Mouse (Mus musculus) telencephalon, adult 2 months (tissue): ENCODE measurements around the gene Cela2a.

Source experiments
- DNase-seq: peaks from one replicate; pipeline ENCODE4 v3.0.0-alpha.2; 2011; ENCODE audit warnings: low read depth, low spot score

The Cela2a gene

GRCm38 (mm10) chr4:141826060-141826459 lies at the start of gene Cela2a:
TSS of gene Cela2a (minus strand) at chr4:141826160.
- no peak for DNase-seq

- DNase-seq = no peak
These were observed 49.6 kb upstream of the Cela2a start for GRCm38 (mm10) chr4:141875481-141876108.

GRCm38 (mm10) chr4:141874601-141875460 lies 48.9 kb upstream of the Cela2a start, which contains the start of gene Efhd2:
TSS of gene Efhd2 (minus strand) at chr4:141874920.
- no peak for DNase-seq

- DNase-seq = no peak
These were observed 48.2 kb upstream of the Cela2a start for GRCm38 (mm10) chr4:141874111-141874600.

GRCm38 (mm10) chr4:141872977-141873376 lies 47.0 kb upstream of the Cela2a start:
- no peak for DNase-seq

DNA sequence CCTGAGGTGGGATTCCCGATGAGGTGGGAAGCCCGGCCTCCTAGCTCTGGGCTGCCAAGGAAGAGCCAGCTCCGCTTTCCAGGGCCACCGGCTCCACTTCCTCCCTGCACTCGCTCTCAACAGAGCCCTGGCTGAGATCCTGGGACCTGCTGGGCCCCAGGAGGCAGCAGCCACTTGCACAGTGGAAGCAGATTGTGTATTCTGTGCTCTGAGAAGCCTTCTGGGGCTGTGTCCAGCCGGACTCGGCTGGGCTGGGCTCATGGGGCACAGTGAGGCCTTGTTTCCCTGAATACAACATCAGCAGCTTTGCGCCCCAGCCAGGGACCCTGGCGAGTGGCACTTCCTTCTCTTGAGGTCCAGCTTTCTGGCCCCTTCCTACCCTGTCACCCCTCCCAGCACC lies 45.9 kb upstream of the Cela2a start:
- DNase-seq = no peak

- DNase-seq = no peak
These were observed 45.4 kb upstream of the Cela2a start for GRCm38 (mm10) chr4:141871333-141871725.

DNA sequence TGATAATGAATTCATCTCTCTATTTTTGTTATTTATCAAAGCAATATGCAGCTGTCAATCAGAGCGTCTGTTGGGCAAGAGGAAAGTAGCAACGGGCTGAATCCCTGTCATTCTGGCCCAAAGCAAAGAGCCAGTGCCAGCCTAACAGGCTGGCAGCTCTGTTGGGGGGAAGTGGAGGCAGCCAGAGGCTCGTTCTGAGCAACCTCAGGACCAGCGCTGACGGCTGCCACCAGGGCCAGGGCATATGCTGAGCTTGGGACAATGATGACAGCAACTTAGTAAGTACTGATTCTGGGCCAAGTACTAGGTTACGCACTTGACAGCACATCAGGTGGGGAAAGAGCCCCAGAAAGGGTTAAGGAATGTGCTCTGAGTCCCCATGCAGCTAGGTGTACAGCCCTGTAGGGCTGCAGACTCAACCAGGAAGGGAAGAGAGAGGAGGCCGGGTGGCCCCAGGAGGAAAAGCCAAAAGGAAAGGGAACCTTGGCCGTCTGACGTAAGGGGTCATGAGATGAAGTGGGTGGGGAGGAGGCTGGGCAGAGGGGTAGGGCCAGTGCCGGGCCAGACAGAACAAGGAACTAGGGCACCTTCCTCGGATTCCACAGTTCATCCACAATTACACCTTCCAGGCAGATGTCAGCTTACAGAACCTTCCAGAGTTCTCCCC lies 44.8 kb upstream of the Cela2a start:
- no peak for DNase-seq

DNA sequence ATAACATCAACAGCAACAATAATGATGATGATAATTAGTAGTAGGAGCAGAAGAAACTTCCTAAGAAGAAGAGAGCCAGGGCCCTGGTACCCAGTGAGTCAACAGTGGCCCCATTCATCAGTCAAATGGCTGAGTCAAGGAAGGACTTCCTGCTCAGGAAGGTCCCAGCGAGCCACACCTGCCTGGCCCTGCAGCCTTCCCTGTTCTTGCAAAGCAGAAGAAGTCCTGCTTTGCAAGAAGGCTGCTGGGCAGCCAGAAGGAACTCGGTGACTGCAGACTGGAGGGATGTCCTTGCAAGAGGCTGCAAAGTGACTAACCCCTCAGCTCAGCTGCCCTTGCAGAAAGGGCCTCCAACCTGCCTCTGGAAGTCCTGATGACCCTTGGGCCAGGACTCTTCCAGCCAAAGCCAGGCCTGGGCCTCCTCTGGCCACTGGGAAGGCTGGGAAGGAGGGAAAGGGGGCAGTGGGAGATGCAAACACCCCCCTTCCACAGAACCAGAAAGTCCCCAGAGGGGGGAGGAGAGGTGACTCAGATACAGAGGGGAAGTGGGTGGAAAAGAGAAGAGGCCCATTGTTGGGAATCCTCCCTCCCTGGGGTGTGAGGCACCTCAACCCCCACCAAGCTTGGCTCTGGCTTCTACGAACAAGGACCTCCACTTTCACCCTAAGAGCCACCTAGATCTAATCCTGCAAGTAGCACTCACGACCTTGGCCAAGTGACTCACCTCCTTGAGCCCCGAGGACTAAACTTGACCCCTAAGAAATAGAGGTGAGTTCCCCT lies 43.7 kb upstream of the Cela2a start:
- DNase-seq = no peak

DNA sequence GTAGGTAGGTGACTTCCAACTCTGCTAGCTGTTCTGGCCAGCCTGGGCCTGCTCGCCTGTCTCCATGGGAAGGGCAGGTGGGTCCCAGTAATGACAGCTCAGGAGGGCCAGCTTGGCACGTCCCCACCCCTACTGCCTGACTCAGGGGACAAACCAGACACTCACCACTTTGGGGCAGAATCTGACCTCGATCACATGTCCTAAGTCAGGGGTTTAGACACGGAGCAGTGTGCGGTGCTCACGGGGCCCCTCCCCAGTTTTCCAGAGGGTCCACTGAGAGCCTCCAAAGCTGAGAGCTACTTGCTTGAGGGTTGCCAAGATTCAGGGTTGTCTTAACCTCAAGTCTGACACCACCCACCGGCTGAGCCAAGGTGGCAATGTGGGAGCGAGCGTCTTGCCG lies 42.1 kb upstream of the Cela2a start:
- DNase-seq = no peak

GRCm38 (mm10) chr4:141867498-141867897 lies 41.5 kb upstream of the Cela2a start:
- DNase-seq = no peak

GRCm38 (mm10) chr4:141866933-141867490 lies 41.1 kb upstream of the Cela2a start:
- no peak for DNase-seq

DNA sequence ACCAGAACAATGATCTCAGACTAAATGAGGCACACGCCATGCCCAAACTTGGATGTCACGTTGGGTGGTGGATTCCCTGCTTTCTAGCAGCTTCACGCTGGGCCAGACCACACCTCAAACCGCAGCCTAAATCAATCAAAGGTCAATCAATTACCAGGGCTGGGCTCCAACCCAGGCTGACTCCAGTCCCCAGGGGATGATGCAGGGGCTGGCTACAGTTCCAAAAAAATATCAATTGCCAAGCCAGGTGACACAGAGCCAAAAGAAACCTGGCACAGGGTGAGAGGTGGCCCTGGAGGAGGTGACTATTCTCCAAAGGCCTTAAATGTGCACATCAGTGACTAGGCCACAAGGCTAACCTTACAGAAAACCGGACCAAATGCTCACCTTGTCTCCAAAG lies 39.6 kb upstream of the Cela2a start:
- DNase-seq = no peak

DNA sequence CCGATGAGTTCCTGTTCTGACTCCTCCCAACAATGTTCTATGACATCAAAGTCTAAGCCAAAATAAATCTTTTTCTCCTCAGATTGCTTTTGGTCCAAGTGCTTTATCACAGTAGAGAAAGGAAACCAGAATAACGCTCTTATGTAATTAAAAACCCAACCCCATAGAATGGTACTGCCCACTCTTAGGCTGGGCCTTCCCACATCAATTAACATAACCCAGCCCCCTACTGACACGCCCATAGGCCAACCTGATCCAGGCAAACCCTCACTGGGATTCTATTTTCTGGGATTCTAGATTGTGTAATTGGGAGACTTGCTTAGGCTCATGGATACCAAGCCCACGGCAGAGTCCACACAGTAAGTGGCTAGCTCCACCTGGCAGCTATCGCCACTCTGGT lies 39.0 kb upstream of the Cela2a start:
- no peak for DNase-seq

GRCm38 (mm10) chr4:141864506-141864905 lies 38.5 kb upstream of the Cela2a start:
- DNase-seq = no peak

DNA sequence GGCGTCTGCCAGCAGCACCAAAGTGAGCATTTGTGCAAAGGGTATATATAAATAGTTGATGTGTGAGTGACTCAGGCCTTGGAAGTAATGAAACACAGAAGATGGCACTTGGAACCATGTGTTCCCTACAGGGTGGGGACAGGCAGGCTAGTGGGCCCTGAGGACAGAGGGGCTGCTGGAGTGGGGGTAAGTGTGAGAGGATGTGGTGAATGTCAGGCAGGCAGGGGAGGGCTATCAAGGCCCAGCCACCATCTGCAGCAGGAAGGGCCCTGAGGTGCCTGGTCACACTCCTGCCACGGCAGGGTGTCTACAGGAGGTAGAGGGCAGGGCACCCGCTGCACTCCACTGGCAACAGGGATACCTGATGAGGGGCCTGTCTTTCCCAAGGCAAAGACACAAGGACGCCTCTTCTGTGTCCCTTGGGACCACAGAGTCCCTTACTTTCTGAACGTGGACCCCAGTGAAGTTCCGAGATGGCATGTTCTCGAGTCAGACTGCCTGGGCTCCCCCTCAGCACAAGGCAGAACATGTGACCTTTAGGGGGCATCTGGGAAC lies 37.8 kb upstream of the Cela2a start:
- DNase-seq = no peak

GRCm38 (mm10) chr4:141862867-141863266 lies 36.9 kb upstream of the Cela2a start:
- DNase-seq = no peak

DNA sequence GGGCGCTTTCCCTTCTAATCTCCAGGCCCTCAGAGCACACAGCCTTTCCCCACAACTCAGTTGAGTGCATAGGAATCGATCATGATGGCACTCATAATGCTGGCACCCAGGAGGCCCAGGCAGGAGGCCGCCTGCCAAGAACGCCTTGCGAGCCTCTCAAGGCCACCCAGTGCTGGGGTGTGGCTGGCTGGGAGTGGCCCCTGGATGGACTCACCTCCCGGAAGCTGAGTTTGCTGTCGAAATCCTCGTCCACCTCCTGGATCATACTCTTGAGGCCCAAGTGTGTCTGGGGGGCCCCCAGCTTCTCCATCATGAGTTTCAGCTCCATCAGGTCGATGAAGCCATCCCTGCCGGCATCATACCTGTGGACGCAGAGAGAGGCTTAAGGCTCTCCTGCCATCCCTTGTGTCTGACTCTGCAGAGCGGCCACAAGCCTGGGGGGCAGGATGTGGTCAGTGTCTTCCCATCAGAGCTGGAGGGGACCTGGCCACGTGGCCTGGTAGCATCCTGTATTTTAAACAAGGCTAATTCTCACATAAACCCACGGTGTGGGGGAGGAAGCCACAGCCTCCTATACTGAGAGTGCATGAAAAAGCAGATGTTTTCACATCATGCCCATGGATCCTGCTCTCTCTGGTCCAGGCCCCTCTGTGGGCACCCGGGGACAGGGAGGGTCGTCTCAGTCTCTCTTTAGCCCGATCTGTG lies 35.8 kb upstream of the Cela2a start:
- no peak for DNase-seq

DNA sequence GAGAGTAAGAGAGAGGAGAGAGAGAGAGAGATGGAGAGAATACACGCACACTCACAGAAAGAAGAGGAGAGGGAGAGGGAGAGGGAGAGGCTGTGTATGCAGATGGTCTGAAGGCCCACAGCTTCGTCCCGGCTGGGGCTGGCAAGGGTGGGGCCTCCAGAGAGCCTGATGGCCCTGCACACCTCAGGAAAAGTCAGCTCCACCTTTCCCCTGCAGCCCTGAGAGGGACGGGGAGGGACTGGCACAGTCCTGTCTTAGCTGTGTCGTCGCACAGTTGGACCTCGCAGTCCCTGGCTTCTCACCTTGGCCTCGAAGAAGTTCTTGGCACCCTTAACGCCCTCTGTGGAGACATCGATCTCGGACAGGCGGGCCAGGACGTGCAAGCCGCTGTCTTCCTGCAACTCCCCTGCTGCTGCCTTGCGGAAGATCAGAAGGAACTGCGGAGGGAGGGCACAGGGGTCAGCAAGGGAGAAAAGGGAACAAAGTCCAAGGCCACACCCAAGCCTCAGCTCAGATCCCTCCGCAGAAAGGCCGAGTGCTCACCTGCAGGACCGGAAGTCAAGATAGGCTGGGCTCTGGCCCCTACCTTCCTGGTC lies 34.4 kb upstream of the Cela2a start:
- no peak for DNase-seq

DNA sequence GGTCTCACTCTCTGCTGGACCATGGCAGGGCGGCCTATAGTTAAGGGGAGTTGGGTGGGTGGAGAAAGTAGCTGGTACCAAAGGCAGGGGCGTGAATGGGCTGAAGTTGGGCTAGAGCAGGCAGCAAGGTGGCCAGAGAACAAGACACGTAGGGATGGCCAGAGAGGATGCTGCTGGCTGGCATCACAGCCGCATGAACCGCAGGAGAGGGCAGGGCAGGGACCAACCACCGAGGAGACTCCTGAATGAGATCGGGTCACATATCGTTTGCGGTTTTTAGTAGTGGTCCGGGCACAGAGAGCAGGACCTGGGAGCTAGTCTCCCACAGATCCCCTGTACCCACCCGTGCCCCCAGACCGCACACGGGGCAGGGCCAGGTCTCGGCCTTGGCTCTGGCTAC lies 33.4 kb upstream of the Cela2a start:
- DNase-seq = no peak
